Comparison of ENCODE assay signal across 9 mouse cellular contexts in genomic region chr7:107594325-107594856, GRCm38 (mm10). TPM values are rescaled to one million over a fixed set of nuclear protein-coding genes. Genes with fewer than 3 reads are reported as not detected.
DNase-seq lines count a peak whose midpoint lies in the region; ATAC-seq and TF ChIP-seq lines count a peak whose summit lies in the region.
"Had no signal": no experiment of that assay in that cellular context is flagged by ENCODE, and none has a peak within 500 bp of the region (broad histone marks: within the 10 kb centered on the region; RNA-seq: fewer than 3 reads in every experiment).

No protein-coding gene starts in this region.

- TF ChIP-seq CTCF in embryonic fibroblast, embryonic 13.5 days (IDR thresholded peaks at IDR 0.05; ENCODE audit: borderline replicate concordance, insufficient read depth, low read length): no peak

- TF ChIP-seq POLR2A in embryonic fibroblast, embryonic 13.5 days (IDR thresholded peaks at IDR 0.05; ENCODE audit: low read depth, low read length): no peak

- peak overlapping the region; percentile 70 for H3K9ac ChIP-seq in heart, embryonic 12.5 days
- peak overlapping the region; percentile 62 for H3K9ac ChIP-seq in kidney, embryonic 16.5 days (replicated peaks; ENCODE audit: low read length)
- H3K9ac ChIP-seq in liver, embryonic 11.5 days (ENCODE audit: low read depth, low read length): peak overlapping the region; percentile 58
- H3K9ac ChIP-seq in stomach, embryonic 15.5 days: peak overlapping the region; percentile 25

- H3K27me3 ChIP-seq in heart, embryonic 12.5 days (replicated peaks): no peaks in the 10 kb centered on the region
- no peaks in the 10 kb centered on the region for H3K27me3 ChIP-seq in kidney, embryonic 16.5 days (ENCODE audit: insufficient read depth, low read length)
- H3K27me3 ChIP-seq in liver, embryonic 11.5 days (replicated peaks; ENCODE audit: control insufficient read depth, insufficient read depth, low read length): no peaks in the 10 kb centered on the region
- H3K27me3 ChIP-seq in stomach, embryonic 15.5 days (replicated peaks): no peaks in the 10 kb centered on the region

- no peaks in the 10 kb centered on the region for H3K36me3 ChIP-seq in heart, embryonic 12.5 days
- H3K36me3 ChIP-seq in kidney, embryonic 16.5 days (ENCODE audit: insufficient read depth, low read length): peaks cover 6% of the 10 kb centered on the region; the same call in 1 of the 2 replicates
- no peaks in the 10 kb centered on the region for H3K36me3 ChIP-seq in liver, embryonic 11.5 days (ENCODE audit: control insufficient read depth, insufficient read depth, low read length)
- H3K36me3 ChIP-seq in stomach, embryonic 15.5 days: no peaks in the 10 kb centered on the region; the same call in 1 of the 2 replicates

- H3K4me2 ChIP-seq in heart, embryonic 12.5 days: peak overlapping the region; percentile 98
- peak overlapping the region; percentile 91 for H3K4me2 ChIP-seq in kidney, embryonic 16.5 days (replicated peaks; ENCODE audit: low read depth, low read length)
- H3K4me2 ChIP-seq in liver, embryonic 11.5 days: peak overlapping the region; percentile 93
- peak overlapping the region; percentile 95 for H3K4me2 ChIP-seq in stomach, embryonic 15.5 days

- H3K9me3 ChIP-seq in heart, embryonic 12.5 days (replicated peaks): no peaks in the 10 kb centered on the region
- no peaks in the 10 kb centered on the region for H3K9me3 ChIP-seq in kidney, embryonic 16.5 days (ENCODE audit: low read length)
- H3K9me3 ChIP-seq in liver, embryonic 11.5 days (ENCODE audit: control insufficient read depth, low read length): no peaks in the 10 kb centered on the region
- no peaks in the 10 kb centered on the region for H3K9me3 ChIP-seq in stomach, embryonic 15.5 days

- DNase-seq in B cell, adult 2 months: peak; percentile 78 to 81
- peak; percentile 61 for DNase-seq in brain, adult 2 months (ENCODE audit: low read depth, low spot score)
- DNase-seq in liver, embryonic 11.5 days (ENCODE audit: low spot score): peak; percentile 57

- H3K4me3 ChIP-seq in embryonic fibroblast, embryonic 13.5 days (ENCODE audit: insufficient read depth, low read length): peak overlapping the region; percentile 75
- peak overlapping the region; percentile 59 for H3K4me3 ChIP-seq in heart, embryonic 12.5 days
- peak overlapping the region; percentile 59 for H3K4me3 ChIP-seq in kidney, embryonic 16.5 days (ENCODE audit: low read length)
- H3K4me3 ChIP-seq in liver, embryonic 11.5 days (ENCODE audit: low read depth, low read length): peak overlapping the region; percentile 58
- peak overlapping the region; percentile 60 for H3K4me3 ChIP-seq in stomach, embryonic 15.5 days (replicated peaks)

- under 1% methylated on average over 16 of the region's 16 CpGs for WGBS in heart, embryonic 12.5 days
- under 1% methylated on average over 16 of the region's 16 CpGs for WGBS in kidney, embryonic 16.5 days
- 1% methylated on average over 16 of the region's 16 CpGs for WGBS in liver, embryonic 11.5 days
- WGBS in stomach, embryonic 15.5 days: 2% methylated on average over 16 of the region's 16 CpGs

- ATAC-seq in heart, embryonic 12.5 days (ENCODE audit: insufficient number of reproducible peaks, low FRiP score): peak; percentile 67
- peak; percentile 70 for ATAC-seq in kidney, embryonic 16.5 days (ENCODE audit: low FRiP score, low TSS enrichment)
- ATAC-seq in liver, embryonic 11.5 days (replicated peaks; ENCODE audit: low FRiP score): peak; percentile 76
- ATAC-seq in monocyte, adult 5-6 weeks (replicated peaks; ENCODE audit: insufficient number of reproducible peaks, low FRiP score, low TSS enrichment, poor library complexity, severe bottlenecking): peak; percentile 41
- ATAC-seq in stomach, embryonic 15.5 days (ENCODE audit: insufficient read depth, low FRiP score, low read depth): peak; percentile 63

- H3K4me1 ChIP-seq in embryonic fibroblast, embryonic 13.5 days (ENCODE audit: control insufficient read depth, insufficient read depth, low read length): no peaks in the 10 kb centered on the region
- H3K4me1 ChIP-seq in heart, embryonic 12.5 days (replicated peaks): peaks cover 19% of the 10 kb centered on the region
- peaks cover 3% of the 10 kb centered on the region; the same call in 1 of the 2 replicates for H3K4me1 ChIP-seq in kidney, embryonic 16.5 days (ENCODE audit: insufficient read depth, low read length)
- 0 out of 2 replicates have a peak, but pooled peaks cover 2% of the 10 kb centered on the region for H3K4me1 ChIP-seq in liver, embryonic 11.5 days (replicated peaks; ENCODE audit: control insufficient read depth, insufficient read depth, low read length)
- H3K4me1 ChIP-seq in stomach, embryonic 15.5 days: 0 out of 2 replicates have a peak, but pooled peaks cover 6% of the 10 kb centered on the region

- H3K27ac ChIP-seq in embryonic fibroblast, embryonic 13.5 days (ENCODE audit: insufficient read depth, low read length): no peak overlapping the region
- no peak overlapping the region for H3K27ac ChIP-seq in heart, embryonic 12.5 days (ENCODE audit: poor library complexity, severe bottlenecking)
- H3K27ac ChIP-seq in kidney, embryonic 16.5 days (ENCODE audit: low read length): peak overlapping the region; percentile 86
- H3K27ac ChIP-seq in liver, embryonic 11.5 days (ENCODE audit: low read depth, low read length): peak overlapping the region; percentile 43; the same call in 1 of the 2 replicates
- peak overlapping the region; percentile 77 for H3K27ac ChIP-seq in stomach, embryonic 15.5 days

RNA-seq across cellular contexts. Expression of gene Ppfibp2, which starts 0.6 kb away (rescaled TPM):
- 1.1 and 2.0 TPM in 2 replicates for polyA plus RNA-seq in embryonic fibroblast, embryonic 13.5 days (2011; ENCODE audit: insufficient read length, low read depth, missing spikeins)
- polyA plus RNA-seq in heart, embryonic 12.5 days (2016; fragmentation: Nextera tagmentation; extraction: Ambion mirVana): 6.6 and 7.7 TPM in 2 replicates
- 6.4 and 7.1 TPM in 2 replicates for polyA plus RNA-seq in kidney, embryonic 16.5 days (2015; fragmentation: Nextera tagmentation; extraction: Ambion mirVana)
- polyA plus RNA-seq in liver, embryonic 11.5 days (2014; fragmentation: Nextera tagmentation; extraction: Ambion mirVana): 8.8 and 9.1 TPM in 2 replicates
- total RNA-seq in monocyte, adult 5-6 weeks (2017): 7.1 to 20.0 TPM (median 12.9 TPM) in 3 replicates
- polyA plus RNA-seq in stomach, embryonic 15.5 days (2015; fragmentation: Nextera tagmentation; extraction: Ambion mirVana): 13.0 and 13.7 TPM in 2 replicates
- total RNA-seq: MEL had no signal

RNA-seq across cellular contexts. Expression of gene Olfml1, which starts 27.1 kb away (rescaled TPM):
- 1.3 and 13.0 TPM in 2 replicates for polyA plus RNA-seq in embryonic fibroblast, embryonic 13.5 days (2011; ENCODE audit: insufficient read length, low read depth, missing spikeins)
- polyA plus RNA-seq in heart, embryonic 12.5 days (2016; fragmentation: Nextera tagmentation; extraction: Ambion mirVana): 6.5 and 7.2 TPM in 2 replicates
- 24.3 and 26.4 TPM in 2 replicates for polyA plus RNA-seq in kidney, embryonic 16.5 days (2015; fragmentation: Nextera tagmentation; extraction: Ambion mirVana)
- 5.0 and 5.5 TPM in 2 replicates for polyA plus RNA-seq in liver, embryonic 11.5 days (2014; fragmentation: Nextera tagmentation; extraction: Ambion mirVana)
- total RNA-seq in monocyte, adult 5-6 weeks (2017): not detected in 3 replicates
- polyA plus RNA-seq in stomach, embryonic 15.5 days (2015; fragmentation: Nextera tagmentation; extraction: Ambion mirVana): 16.9 and 17.5 TPM in 2 replicates
- total RNA-seq: MEL had no signal

RNA-seq across cellular contexts. Expression of gene 5330417H12Rik, which starts 30.6 kb away (rescaled TPM):
- polyA plus RNA-seq in embryonic fibroblast, embryonic 13.5 days (2011; ENCODE audit: insufficient read length, low read depth, missing spikeins): not detected in 2 replicates
- not detected in 2 replicates for polyA plus RNA-seq in heart, embryonic 12.5 days (2016; fragmentation: Nextera tagmentation; extraction: Ambion mirVana)
- not detected in 2 replicates for polyA plus RNA-seq in kidney, embryonic 16.5 days (2015; fragmentation: Nextera tagmentation; extraction: Ambion mirVana)
- 0.19 TPM in 1 of 2 replicates, not detected in the other for polyA plus RNA-seq in liver, embryonic 11.5 days (2014; fragmentation: Nextera tagmentation; extraction: Ambion mirVana)
- total RNA-seq in monocyte, adult 5-6 weeks (2017): not detected in 3 replicates
- not detected in 2 replicates for polyA plus RNA-seq in stomach, embryonic 15.5 days (2015; fragmentation: Nextera tagmentation; extraction: Ambion mirVana)
- total RNA-seq: MEL had no signal

Comparison
In these comparisons a context has a peak if more than half of its experiments do, and no peak if none do; other contexts are left out.
1. H3K27ac ChIP-seq: peak in kidney, embryonic 16.5 days (single experiment), liver, embryonic 11.5 days (single experiment) and stomach, embryonic 15.5 days (single experiment); none in embryonic fibroblast, embryonic 13.5 days (single experiment) and heart, embryonic 12.5 days (single experiment).
2. Peak in every context shown above with its lines, with median percentiles within 50 percentile points of each other: DNase-seq, H3K4me3 ChIP-seq, ATAC-seq, H3K4me2 ChIP-seq and H3K9ac ChIP-seq.